Mouse (Mus musculus) testis, adult 2 months (tissue): ENCODE data around the gene Ilkap. TPM values are rescaled to one million over a fixed set of nuclear protein-coding genes. Genes with fewer than 3 reads are reported as not detected.

Source experiments
- H3K27ac ChIP-seq: fragments of 200-500 bp; 2 replicates; pipeline ENCODE4 v1.5.1; 2012; ENCODE audit warnings: low read depth, low read length; ENCODE audit not compliant: control insufficient read depth, insufficient read depth
- H3K27me3 ChIP-seq: fragments of 200-500 bp; 2 replicates; pipeline ENCODE4 v1.6.1; 2012; ENCODE audit warnings: mild to moderate bottlenecking, low read length, moderate library complexity; ENCODE audit not compliant: control insufficient read depth, insufficient read depth
- H3K36me3 ChIP-seq: fragments of 200-500 bp; 2 replicates; pipeline ENCODE4 v1.6.1; 2012; ENCODE audit warnings: mild to moderate bottlenecking, low read length; ENCODE audit not compliant: control insufficient read depth, insufficient read depth
- H3K4me1 ChIP-seq: fragments of 200-500 bp; 2 replicates; pipeline ENCODE4 v1.6.1; 2012; ENCODE audit warnings: low read length; ENCODE audit not compliant: control insufficient read depth, insufficient read depth
- H3K4me3 ChIP-seq: fragments of 200-500 bp; 2 replicates; pipeline ENCODE4 v1.5.1; 2012; ENCODE audit warnings: low read depth, mild to moderate bottlenecking, low read length, moderate library complexity, mixed read lengths; ENCODE audit not compliant: control insufficient read depth
- CTCF ChIP-seq: fragments of 200-500 bp; IDR thresholded peaks from 2 replicates; pipeline ENCODE4 v1.5.1; 2012; ENCODE audit warnings: low read depth, mild to moderate bottlenecking, inconsistent platforms, low read length, moderate library complexity; ENCODE audit not compliant: control insufficient read depth, insufficient read depth, insufficient replicate concordance
- POLR2A ChIP-seq: fragments of 200-500 bp; IDR thresholded peaks from 2 replicates; pipeline ENCODE4 v1.6.1; 2012; ENCODE audit warnings: low read depth, mild to moderate bottlenecking, inconsistent platforms, low read length, moderate library complexity; ENCODE audit not compliant: control insufficient read depth
- polyA plus RNA-seq: library from polyadenylated mRNA; depleted of rRNA; stranded (reverse); fragments of >200 nt; gene quantifications from 2 replicates; pipeline ENCODE4 v1.2.3, GENCODE M21; 2012

Gene Ilkap
- polyA plus RNA-seq, 1 experiment: 20.2 TPM

- H3K27me3 ChIP-seq: no peaks in the 10 kb centered on the region
- no peak overlapping the region for H3K27ac ChIP-seq
- H3K4me1 ChIP-seq: no peaks in the 10 kb centered on the region
- TF ChIP-seq CTCF: no peak
- TF ChIP-seq POLR2A: no peak
- H3K36me3 ChIP-seq: no peaks in the 10 kb centered on the region
- no peak overlapping the region for H3K4me3 ChIP-seq
Observed at GRCm38 (mm10) chr1:91356105-91356504, 42.5 kb downstream of the Ilkap start.

GRCm38 (mm10) chr1:91352277-91352676, 46.3 kb downstream of the Ilkap start:
- Histone ChIP-seq H3K27me3 (no peaks in the 10 kb centered on the region), H3K4me1 (no peaks in the 10 kb centered on the region), H3K4me3 (no peak overlapping the region), H3K27ac (no peak overlapping the region), H3K36me3 (no peaks in the 10 kb centered on the region)
- TF ChIP-seq CTCF (no peak), POLR2A (no peak)

GRCm38 (mm10) chr1:91351249-91351648, 47.4 kb downstream of the Ilkap start:
- H3K27ac ChIP-seq: no peak overlapping the region
- H3K4me3 ChIP-seq: no peak overlapping the region
- no peaks in the 10 kb centered on the region for H3K4me1 ChIP-seq
- no peaks in the 10 kb centered on the region for H3K27me3 ChIP-seq
- no peak for TF ChIP-seq POLR2A
- TF ChIP-seq CTCF: no peak
- H3K36me3 ChIP-seq: no peaks in the 10 kb centered on the region

DNA sequence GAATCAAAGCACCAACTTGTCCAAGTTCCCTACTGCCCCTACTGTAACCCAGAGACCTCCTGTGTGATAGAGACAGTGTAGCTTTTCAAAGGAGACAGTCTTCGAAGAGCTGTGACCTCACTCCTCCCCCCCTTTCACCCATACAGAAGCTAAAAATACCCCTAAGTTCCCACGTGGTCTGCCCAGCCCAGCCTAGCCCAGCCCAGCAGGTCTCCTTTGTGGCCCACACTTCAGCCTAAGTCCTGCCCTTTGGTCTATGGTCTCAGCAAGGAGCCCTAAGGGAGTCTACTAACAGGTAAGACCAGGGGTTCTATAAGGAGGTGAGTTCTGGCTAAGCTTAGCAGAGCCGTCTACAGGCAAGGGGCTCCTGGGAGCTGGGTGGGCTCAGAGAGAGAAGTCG, 47.8 kb downstream of the Ilkap start, which contains the start of gene Klhl30:
Gene Klhl30 (plus strand): TSS at position 176 of the 400 bp plus-strand sequence.
- Histone ChIP-seq H3K4me3 (no peak within 1 kb of the TSS), H3K27ac (no peak within 1 kb of the TSS), H3K4me1 (no peaks in the 10 kb centered on the region), H3K27me3 (no peaks in the 10 kb centered on the region), H3K36me3 (no peaks in the 10 kb centered on the region)
- TF ChIP-seq POLR2A: no peak
- no peak for TF ChIP-seq CTCF

GRCm38 (mm10) chr1:91346892-91347291, 51.7 kb downstream of the Ilkap start:
- H3K36me3 ChIP-seq: no peaks in the 10 kb centered on the region
- no peaks in the 10 kb centered on the region for H3K27me3 ChIP-seq
- H3K4me3 ChIP-seq: no peak overlapping the region
- no peak overlapping the region for H3K27ac ChIP-seq
- TF ChIP-seq POLR2A (no peak), CTCF (peak; percentile 81; the same call in 1 of the 2 replicates)
- peaks cover 13% of the 10 kb centered on the region for H3K4me1 ChIP-seq

DNA sequence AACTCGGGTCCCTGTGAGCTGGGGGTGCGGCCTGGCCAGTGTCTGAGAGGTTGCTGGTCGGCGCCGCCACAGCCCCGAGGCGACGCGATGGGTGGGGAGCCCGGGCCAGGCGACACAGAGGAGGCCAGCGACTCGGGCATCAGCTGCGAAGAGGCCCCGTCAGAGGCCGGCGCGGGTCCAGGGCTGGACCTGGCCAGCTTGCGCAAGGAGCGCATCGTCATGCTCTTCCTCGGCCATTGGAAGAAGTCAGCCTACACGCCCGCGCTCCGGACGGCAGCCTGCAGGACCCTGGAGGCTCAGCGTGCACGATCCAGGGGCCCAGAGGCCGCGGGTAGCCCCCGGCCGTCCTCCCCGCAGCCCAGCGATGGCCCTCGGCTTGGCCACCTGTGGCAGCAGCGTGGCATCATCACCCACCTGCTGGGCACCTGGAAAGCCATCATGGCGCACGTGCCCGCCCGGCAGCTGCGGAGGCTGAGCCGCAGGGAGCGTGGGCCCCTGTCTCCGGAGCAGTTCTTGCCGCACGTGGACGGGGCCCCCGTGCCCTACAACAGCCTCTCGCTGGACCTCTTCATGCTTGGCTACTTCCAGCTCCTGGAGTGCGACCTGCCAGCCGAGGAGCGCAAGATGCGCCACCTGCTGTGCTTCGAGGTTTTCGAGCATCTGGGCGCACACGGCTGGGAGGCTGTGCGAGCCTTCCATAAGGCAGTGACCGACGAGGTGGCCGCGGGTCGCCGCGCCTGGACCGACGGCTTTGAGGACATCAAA, 53.5 kb downstream of the Ilkap start:
- TF ChIP-seq CTCF (no peak), POLR2A (no peak)
- Histone ChIP-seq H3K4me3 (peak overlapping the region; percentile 10), H3K27ac (no peak overlapping the region), H3K4me1 (peaks cover 13% of the 10 kb centered on the region), H3K27me3 (no peaks in the 10 kb centered on the region), H3K36me3 (no peaks in the 10 kb centered on the region)

- no peak overlapping the region for H3K27ac ChIP-seq
Observed at GRCm38 (mm10) chr1:91344001-91344400, 54.6 kb downstream of the Ilkap start.

More at GRCm38 (mm10) chr1:91344001-91344400, 54.6 kb downstream of the Ilkap start:
- Histone ChIP-seq H3K27me3 (no peaks in the 10 kb centered on the region), H3K4me1 (peaks cover 13% of the 10 kb centered on the region), H3K36me3 (no peaks in the 10 kb centered on the region), H3K4me3 (no peak overlapping the region)
- TF ChIP-seq POLR2A (no peak), CTCF (no peak)
